Mouse (Mus musculus) liver, embryonic 12.5 days (tissue): Measurements from ENCODE around the gene Plppr3. TPM values are rescaled to one million over a fixed set of nuclear protein-coding genes. Genes with fewer than 3 reads are reported as not detected.

Experiments used
- ATAC-seq: fragments of 200-750 bp; cut with Nextera tagmentation; 2 replicates; pipeline ENCODE4 v1.8.0; 2017; ENCODE audit warnings: moderate number of reproducible peaks, mild to moderate bottlenecking, moderate library complexity
- H3K27ac ChIP-seq: fragments of 300-500 bp; sonication (generic); 2 replicates; pipeline ENCODE4 v1.5.1; 2016; ENCODE audit warnings: mild to moderate bottlenecking
- H3K27me3 ChIP-seq: fragments of 300-500 bp; sonication (generic); replicated peaks from 2 replicates; pipeline ENCODE4 v1.6.1; 2016; ENCODE audit warnings: mild to moderate bottlenecking, moderate library complexity
- H3K36me3 ChIP-seq: fragments of 300-500 bp; sonication (generic); 2 replicates; pipeline ENCODE4 v1.6.1; 2016; ENCODE audit warnings: mild to moderate bottlenecking, moderate library complexity
- H3K4me1 ChIP-seq: fragments of 300-500 bp; sonication (generic); 2 replicates; pipeline ENCODE4 v1.6.1; 2016
- H3K4me2 ChIP-seq: fragments of 300-500 bp; sonication (generic); 2 replicates; pipeline ENCODE4 v1.6.1; 2016; ENCODE audit warnings: mild to moderate bottlenecking, moderate library complexity
- H3K4me3 ChIP-seq: fragments of 300-500 bp; sonication (generic); 2 replicates; pipeline ENCODE4 v1.5.1; 2016; ENCODE audit warnings: mild to moderate bottlenecking, moderate library complexity
- H3K9ac ChIP-seq: fragments of 300-500 bp; sonication (generic); 2 replicates; pipeline ENCODE4 v1.6.1; 2016; ENCODE audit warnings: mild to moderate bottlenecking, moderate library complexity
- H3K9me3 ChIP-seq: fragments of 300-500 bp; sonication (generic); replicated peaks from 2 replicates; pipeline ENCODE4 v1.6.1; 2016; ENCODE audit warnings: mild to moderate bottlenecking, moderate library complexity
- WGBS: fragments of 180-500 bp; shearing (Covaris S2); methylation state at CpG from one replicate; pipeline ENCODE4 v1.1.7; 2016; ENCODE audit not compliant: insufficient replicate concordance; 5-methylcytosine and 5-hydroxymethylcytosine counted together
- polyA plus RNA-seq: library from polyadenylated mRNA; unstranded; fragments of >200 nt; fragmentation: Nextera tagmentation; extraction: Ambion mirVana; gene quantifications from 2 replicates; pipeline ENCODE4 v1.2.1, GENCODE M21; 2016

The Plppr3 gene
- polyA plus RNA-seq, 1 experiment from 2014 or later, result 8.2 TPM

DNA sequence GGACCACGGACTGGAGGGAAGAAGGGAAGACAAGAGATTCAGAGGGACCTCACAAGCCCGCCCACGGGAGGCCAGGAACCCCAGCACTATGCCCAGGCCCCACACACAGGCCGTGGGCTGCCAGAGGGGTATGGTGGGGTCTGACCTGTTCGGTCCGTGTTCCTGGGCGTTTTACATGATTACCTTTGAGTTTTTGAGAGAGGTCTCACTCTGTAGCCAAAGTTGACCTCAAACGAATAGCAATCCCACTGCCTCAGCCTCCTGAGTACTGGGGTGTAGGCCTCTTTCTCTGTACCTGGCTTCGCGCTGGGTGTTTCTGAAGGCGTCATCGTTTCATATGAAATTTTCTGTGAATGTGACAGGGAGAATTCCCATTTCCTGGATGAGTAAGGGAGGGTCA lies 52.7 kb downstream of the Plppr3 start:
- WGBS, result 76% methylated on average over 12 of the region's 12 CpGs
- no peak overlapping the region for H3K9ac ChIP-seq

GRCm38 (mm10) chr10:79820782-79821181 lies 53.7 kb downstream of the Plppr3 start, which contains the start of gene Misp:
Gene Misp, plus strand, starts transcription at chr10:79820989.
- Histone ChIP-seq H3K27me3 (no peaks in the 10 kb centered on the region), H3K4me2 (no peak within 1 kb of the TSS), H3K4me3 (no peak within 1 kb of the TSS), H3K4me1 (peaks cover 29% of the 10 kb centered on the region), H3K27ac (no peak within 1 kb of the TSS), H3K9ac (no peak within 1 kb of the TSS), H3K9me3 (no peaks in the 10 kb centered on the region), H3K36me3 (peaks cover 5% of the 10 kb centered on the region; the same call in 1 of the 2 replicates)
- WGBS, result 55% methylated on average over 11 of the region's 11 CpGs
- ATAC-seq, result no peak

More for the DNA sequence above, 52.7 kb downstream of the Plppr3 start:
- no peak for ATAC-seq
- Histone ChIP-seq H3K36me3 (peaks cover 5% of the 10 kb centered on the region; the same call in 1 of the 2 replicates), H3K4me1 (peaks cover 29% of the 10 kb centered on the region), H3K4me2 (no peak overlapping the region), H3K27me3 (no peaks in the 10 kb centered on the region), H3K4me3 (no peak overlapping the region), H3K9me3 (no peaks in the 10 kb centered on the region), H3K27ac (no peak overlapping the region)

DNA sequence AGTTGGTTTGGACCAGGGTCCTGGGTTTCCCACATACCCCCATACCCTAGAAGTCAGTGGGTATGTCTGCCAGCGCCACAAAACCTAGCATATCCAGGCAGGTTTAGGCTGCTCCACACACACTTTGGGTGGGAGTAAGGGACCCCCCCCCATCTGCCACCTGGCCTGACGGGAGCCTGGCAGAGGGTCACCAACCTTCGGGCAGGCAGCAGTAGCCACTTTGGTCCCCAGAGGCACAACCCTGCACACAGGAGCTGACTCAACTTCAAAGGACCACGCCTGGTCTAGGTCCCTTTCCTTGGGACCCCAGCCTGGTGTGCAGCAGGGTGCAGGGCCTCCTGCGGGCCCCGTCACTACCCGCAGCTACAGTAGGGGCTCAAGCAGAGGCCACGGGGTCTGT lies 54.2 kb downstream of the Plppr3 start:
- WGBS, result 64% methylated on average over 8 of the region's 8 CpGs

DNA sequence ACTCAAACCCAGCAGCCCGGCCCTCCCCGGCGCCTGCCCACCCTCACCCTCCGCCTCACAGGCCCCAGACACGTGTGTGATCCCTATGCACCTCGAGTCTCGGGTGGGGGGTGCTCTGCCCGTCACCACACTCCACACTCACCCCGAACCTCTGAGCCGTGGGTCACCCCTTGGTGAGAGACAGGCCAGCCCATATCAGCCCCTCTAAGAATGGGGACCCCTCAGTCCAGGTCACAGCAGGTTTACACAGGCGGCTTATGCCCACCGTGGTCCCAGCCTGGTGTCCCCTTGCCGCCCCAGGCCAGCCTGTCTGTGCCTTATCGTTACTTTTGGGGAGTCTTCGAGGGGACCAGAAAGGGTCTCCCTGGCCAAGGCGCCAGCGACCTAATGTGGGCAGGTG lies 54.8 kb downstream of the Plppr3 start:
- 72% methylated on average over 17 of the region's 17 CpGs for WGBS
- H3K9ac ChIP-seq, result no peak overlapping the region
- ATAC-seq, result no peak

More for the DNA sequence above, 54.2 kb downstream of the Plppr3 start:
- H3K4me2 ChIP-seq, result no peak overlapping the region
- no peak overlapping the region for H3K27ac ChIP-seq
- H3K4me3 ChIP-seq, result no peak overlapping the region
- no peak overlapping the region for H3K9ac ChIP-seq
- H3K36me3 ChIP-seq, result peaks cover 5% of the 10 kb centered on the region; the same call in 1 of the 2 replicates
- no peaks in the 10 kb centered on the region for H3K9me3 ChIP-seq
- H3K4me1 ChIP-seq, result peaks cover 29% of the 10 kb centered on the region
- ATAC-seq, result no peak
- no peaks in the 10 kb centered on the region for H3K27me3 ChIP-seq

DNA sequence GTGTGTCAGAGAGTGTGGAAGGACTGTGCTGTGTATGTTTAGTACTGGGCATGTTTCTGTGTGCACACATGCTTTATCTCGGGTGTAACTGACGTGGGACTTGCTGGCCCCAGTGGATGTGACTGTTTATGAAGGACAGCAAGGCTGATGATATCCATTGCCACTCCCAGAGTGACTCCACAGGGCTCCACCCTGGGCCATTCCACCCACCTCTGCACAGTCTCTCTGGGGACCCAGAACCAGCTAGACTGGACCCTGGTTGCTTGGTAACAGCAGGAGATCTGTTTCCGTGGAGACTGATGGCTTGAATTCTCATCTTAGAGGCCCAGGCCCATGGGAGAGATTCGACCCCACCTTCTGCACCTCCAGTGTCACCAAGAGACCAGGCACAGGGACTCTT lies 56.2 kb downstream of the Plppr3 start:
- Histone ChIP-seq H3K4me1 (peaks cover 16% of the 10 kb centered on the region), H3K4me2 (no peak overlapping the region), H3K9ac (no peak overlapping the region), H3K4me3 (no peak overlapping the region), H3K27ac (no peak overlapping the region), H3K9me3 (no peaks in the 10 kb centered on the region), H3K27me3 (no peaks in the 10 kb centered on the region), H3K36me3 (peaks cover 5% of the 10 kb centered on the region; the same call in 1 of the 2 replicates)
- 49% methylated on average over 4 of the region's 4 CpGs for WGBS
- no peak for ATAC-seq

More for the DNA sequence above, 54.8 kb downstream of the Plppr3 start:
- no peaks in the 10 kb centered on the region for H3K27me3 ChIP-seq
- H3K36me3 ChIP-seq, result peaks cover 5% of the 10 kb centered on the region; the same call in 1 of the 2 replicates
- peaks cover 26% of the 10 kb centered on the region for H3K4me1 ChIP-seq
- H3K27ac ChIP-seq, result no peak overlapping the region
- H3K4me2 ChIP-seq, result no peak overlapping the region
- no peak overlapping the region for H3K4me3 ChIP-seq
- H3K9me3 ChIP-seq, result no peaks in the 10 kb centered on the region

DNA sequence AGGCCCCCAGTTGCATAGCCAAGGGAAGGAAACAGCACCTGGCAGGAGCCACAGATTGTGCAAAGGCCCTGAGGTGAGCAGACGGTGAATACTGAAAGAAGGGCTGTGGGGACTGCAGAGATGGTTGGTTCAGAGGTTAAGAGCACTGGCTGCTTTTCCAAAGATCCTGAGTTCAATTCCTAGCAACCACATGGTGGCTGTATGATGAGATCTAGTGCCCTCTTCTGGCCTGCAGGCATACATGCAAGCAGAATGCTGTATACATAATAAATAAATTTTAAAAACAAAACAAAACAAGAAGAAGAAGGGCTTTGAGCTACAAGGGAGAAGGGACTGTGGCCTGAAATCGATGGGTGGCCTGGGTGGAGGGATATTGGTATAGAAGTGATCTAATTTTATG lies 57.3 kb downstream of the Plppr3 start:
- no peaks in the 10 kb centered on the region for H3K9me3 ChIP-seq
- H3K4me1 ChIP-seq, result peaks cover 5% of the 10 kb centered on the region
- 43% methylated on average over 2 of the region's 2 CpGs for whole genome bisulfite sequencing
- no peak for ATAC-seq
- H3K9ac ChIP-seq, result no peak overlapping the region
- no peak overlapping the region for H3K4me3 ChIP-seq
- no peak overlapping the region for H3K27ac ChIP-seq
- H3K36me3 ChIP-seq, result peaks cover 5% of the 10 kb centered on the region; the same call in 1 of the 2 replicates
- no peak overlapping the region for H3K4me2 ChIP-seq
- no peaks in the 10 kb centered on the region for H3K27me3 ChIP-seq

- no peaks in the 10 kb centered on the region for H3K9me3 ChIP-seq
- WGBS, result 79% methylated on average over 12 of the region's 12 CpGs
- H3K27me3 ChIP-seq, result no peaks in the 10 kb centered on the region
- H3K9ac ChIP-seq, result no peak overlapping the region
- no peak for ATAC-seq
- H3K4me3 ChIP-seq, result no peak overlapping the region
- no peak overlapping the region for H3K4me2 ChIP-seq
- peaks cover 4% of the 10 kb centered on the region; the same call in 1 of the 2 replicates for H3K4me1 ChIP-seq
- H3K36me3 ChIP-seq, result peaks cover 5% of the 10 kb centered on the region; the same call in 1 of the 2 replicates
- no peak overlapping the region for H3K27ac ChIP-seq
Measured at GRCm38 (mm10) chr10:79815671-79816494, 58.6 kb downstream of the Plppr3 start.

GRCm38 (mm10) chr10:79814271-79814842 lies 60.1 kb downstream of the Plppr3 start:
- H3K27me3 ChIP-seq, result no peaks in the 10 kb centered on the region
- H3K4me2 ChIP-seq, result no peak overlapping the region
- peaks cover 4% of the 10 kb centered on the region; the same call in 1 of the 2 replicates for H3K4me1 ChIP-seq
- no peak for ATAC-seq
- peaks cover under 1% of the 10 kb centered on the region; the same call in 1 of the 2 replicates for H3K36me3 ChIP-seq
- H3K4me3 ChIP-seq, result no peak overlapping the region
- H3K9ac ChIP-seq, result no peak overlapping the region
- WGBS, result 64% methylated on average over 5 of the region's 5 CpGs
- no peak overlapping the region for H3K27ac ChIP-seq
- H3K9me3 ChIP-seq, result no peaks in the 10 kb centered on the region

- H3K4me2 ChIP-seq, result no peak overlapping the region
- ATAC-seq, result 0 out of 2 replicates have a peak, but pooled peaks have one; percentile 21
- no peaks in the 10 kb centered on the region for H3K9me3 ChIP-seq
- H3K27me3 ChIP-seq, result no peaks in the 10 kb centered on the region
- no peak overlapping the region for H3K9ac ChIP-seq
- 21% methylated on average over 15 of the region's 15 CpGs for WGBS
- no peak overlapping the region for H3K27ac ChIP-seq
- no peaks in the 10 kb centered on the region for H3K36me3 ChIP-seq
- H3K4me3 ChIP-seq, result no peak overlapping the region
- peaks cover 16% of the 10 kb centered on the region for H3K4me1 ChIP-seq
Measured at GRCm38 (mm10) chr10:79811736-79812637, 62.4 kb downstream of the Plppr3 start.
